Mouse (Mus musculus) kidney, embryonic 16.5 days (tissue): Measurements from ENCODE around the gene Adrm1. TPM values are rescaled to one million over a fixed set of nuclear protein-coding genes. Genes with fewer than 3 reads are reported as not detected.
"Not testable (repeated sequence)": the region's sequence is repeated elsewhere in the genome, so short reads cannot be mapped to it uniquely, and the experiment has no call there.

Experiments used
- ATAC-seq: fragments of 200-750 bp; cut with Nextera tagmentation; 2 replicates; pipeline ENCODE4 v1.8.0; 2017; ENCODE audit warnings: moderate TSS enrichment; ENCODE audit not compliant: low FRiP score, low TSS enrichment
- H3K27ac ChIP-seq: fragments of 300-500 bp; sonication (generic); 2 replicates; pipeline ENCODE4 v1.5.1; 2014; ENCODE audit warnings: low read length
- H3K27me3 ChIP-seq: fragments of 300-500 bp; sonication (generic); 2 replicates; pipeline ENCODE4 v1.6.1; 2014; ENCODE audit warnings: low read length, control low read depth, mixed read lengths; ENCODE audit not compliant: insufficient read depth
- H3K36me3 ChIP-seq: fragments of 300-500 bp; sonication (generic); 2 replicates; pipeline ENCODE4 v1.6.1; 2014; ENCODE audit warnings: low read length, control low read depth, mixed read lengths; ENCODE audit not compliant: insufficient read depth
- H3K4me1 ChIP-seq: fragments of 300-500 bp; sonication (generic); 2 replicates; pipeline ENCODE4 v1.6.1; 2014; ENCODE audit warnings: low read length, control low read depth, mixed read lengths; ENCODE audit not compliant: insufficient read depth
- H3K4me2 ChIP-seq: fragments of 300-500 bp; sonication (generic); replicated peaks from 2 replicates; pipeline ENCODE4 v1.6.1; 2014; ENCODE audit warnings: low read depth, low read length
- H3K4me3 ChIP-seq: fragments of 300-500 bp; sonication (generic); 2 replicates; pipeline ENCODE4 v1.5.1; 2014; ENCODE audit warnings: mild to moderate bottlenecking, low read length
- H3K9ac ChIP-seq: fragments of 300-500 bp; sonication (generic); replicated peaks from 2 replicates; pipeline ENCODE4 v1.6.1; 2014; ENCODE audit warnings: low read length
- H3K9me3 ChIP-seq: fragments of 300-500 bp; sonication (generic); 2 replicates; pipeline ENCODE4 v1.6.1; 2016; ENCODE audit warnings: low read length, control low read depth
- WGBS: fragments of 180-500 bp; shearing (Covaris S2); extraction: QIAGEN DNeasy Blood & Tissue Kit; methylation state at CpG from one replicate; pipeline ENCODE4 v1.1.7; 2014; 5-methylcytosine and 5-hydroxymethylcytosine counted together
- polyA plus RNA-seq: library from polyadenylated mRNA; unstranded; fragments of >200 nt; fragmentation: Nextera tagmentation; extraction: Ambion mirVana; gene quantifications from 2 replicates; pipeline ENCODE4 v1.2.1, GENCODE M21; 2015

Adrm1 gene
- polyA plus RNA-seq, 1 experiment from 2014 or later = 208 TPM

DNA sequence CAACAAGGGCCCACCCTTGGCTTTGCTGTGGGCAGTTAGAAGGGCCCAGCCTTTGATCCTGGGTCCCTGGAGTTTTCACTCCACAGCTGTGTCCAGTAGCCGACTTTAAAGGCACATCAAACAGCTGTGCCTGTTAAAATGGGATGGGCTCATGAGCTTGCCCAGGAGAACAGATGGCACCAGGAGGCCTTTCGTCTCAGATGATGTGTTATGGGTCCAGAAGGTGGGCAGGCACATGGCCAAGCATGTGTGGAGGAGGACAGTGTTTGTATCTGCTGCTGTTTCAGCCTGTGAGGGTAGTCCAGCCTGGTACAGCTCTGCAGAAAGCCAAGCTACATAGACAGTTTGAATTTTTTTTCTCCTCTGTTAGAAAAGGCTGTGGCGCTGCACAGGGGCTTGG, 16.5 kb upstream of the Adrm1 start:
- no peaks in the 10 kb centered on the region for H3K27me3 ChIP-seq
- H3K9ac ChIP-seq = no peak overlapping the region
- no peak overlapping the region for H3K4me3 ChIP-seq
- H3K4me2 ChIP-seq = no peak overlapping the region
- H3K4me1 ChIP-seq = no peaks in the 10 kb centered on the region
- ATAC-seq = no peak
- H3K27ac ChIP-seq = no peak overlapping the region
- H3K36me3 ChIP-seq = peaks cover 64% of the 10 kb centered on the region
- 44% methylated on average over 3 of the region's 3 CpGs for WGBS
- H3K9me3 ChIP-seq = no peaks in the 10 kb centered on the region

DNA sequence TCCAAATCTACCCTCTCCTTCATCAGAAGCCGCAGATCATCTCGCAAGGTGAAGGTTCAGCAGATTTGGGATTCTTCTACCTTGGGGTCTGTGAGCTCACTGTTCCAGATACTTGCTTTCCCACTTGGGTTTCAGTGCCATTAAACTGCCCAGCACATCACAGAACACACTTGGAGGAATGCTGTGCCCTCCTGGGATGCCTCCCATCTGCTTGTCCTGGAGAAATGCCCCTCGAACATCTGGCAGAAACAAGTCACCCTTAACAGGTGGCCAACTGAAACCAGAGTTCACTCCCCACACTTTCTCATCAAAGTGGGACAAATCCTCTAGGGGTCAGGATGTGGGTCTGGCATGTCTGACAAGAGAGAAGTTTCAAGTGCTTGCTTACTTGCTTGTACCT, 12.7 kb upstream of the Adrm1 start:
- peaks cover 51% of the 10 kb centered on the region for H3K36me3 ChIP-seq
- 68% methylated on average over 3 of the region's 3 CpGs for WGBS
- ATAC-seq = peak; percentile 74; the same call in 1 of the 2 replicates
- H3K27me3 ChIP-seq = no peaks in the 10 kb centered on the region
- H3K4me3 ChIP-seq = no peak overlapping the region
- no peak overlapping the region for H3K4me2 ChIP-seq
- no peaks in the 10 kb centered on the region for H3K9me3 ChIP-seq
- no peak overlapping the region for H3K9ac ChIP-seq
- no peak overlapping the region for H3K27ac ChIP-seq
- no peaks in the 10 kb centered on the region for H3K4me1 ChIP-seq

GRCm38 (mm10) chr2:180165855-180166254, 5.4 kb upstream of the Adrm1 start:
- 80% methylated on average over 2 of the region's 2 CpGs for WGBS
- no peak for ATAC-seq
- no peak overlapping the region for H3K9ac ChIP-seq

DNA sequence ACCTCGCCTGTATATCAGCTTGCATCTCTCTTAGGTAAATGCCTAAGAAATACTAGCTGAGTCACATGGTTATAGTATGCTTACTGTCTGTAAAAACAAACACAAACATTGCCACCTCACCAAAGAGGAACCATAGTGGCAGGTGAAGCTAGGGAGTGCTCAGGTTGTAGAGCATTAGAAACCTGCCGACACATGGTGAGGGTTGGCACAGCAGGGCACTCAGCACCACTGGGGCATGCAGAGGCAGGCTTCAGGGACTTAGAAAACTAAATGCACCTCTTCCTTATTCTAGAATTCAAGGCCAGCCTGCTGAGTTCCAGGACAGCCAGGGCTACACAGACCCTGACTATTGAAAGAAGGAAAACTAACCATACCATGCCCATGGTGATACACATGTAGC, 4.4 kb upstream of the Adrm1 start:
- H3K4me1 ChIP-seq = peaks cover 5% of the 10 kb centered on the region; the same call in 1 of the 2 replicates
- WGBS = 86% methylated on average over 2 of the region's 2 CpGs
- no peak for ATAC-seq
- no peaks in the 10 kb centered on the region for H3K9me3 ChIP-seq
- H3K27me3 ChIP-seq = no peaks in the 10 kb centered on the region
- H3K9ac ChIP-seq = no peak overlapping the region
- H3K4me2 ChIP-seq = no peak overlapping the region
- no peak overlapping the region for H3K4me3 ChIP-seq
- H3K36me3 ChIP-seq = peaks cover 14% of the 10 kb centered on the region
- H3K27ac ChIP-seq = no peak overlapping the region

More at GRCm38 (mm10) chr2:180165855-180166254, 5.4 kb upstream of the Adrm1 start:
- Histone ChIP-seq H3K36me3 (peaks cover 18% of the 10 kb centered on the region), H3K4me2 (no peak overlapping the region), H3K27me3 (no peaks in the 10 kb centered on the region), H3K4me1 (peaks cover 2% of the 10 kb centered on the region; the same call in 1 of the 2 replicates), H3K9me3 (no peaks in the 10 kb centered on the region), H3K27ac (no peak overlapping the region), H3K4me3 (no peak overlapping the region)

GRCm38 (mm10) chr2:180170151-180170805, 1.0 kb upstream of the Adrm1 start:
- Histone ChIP-seq H3K4me3 (no peak overlapping the region; the same call in 1 of the 2 replicates), H3K4me1 (peaks cover 20% of the 10 kb centered on the region)

DNA sequence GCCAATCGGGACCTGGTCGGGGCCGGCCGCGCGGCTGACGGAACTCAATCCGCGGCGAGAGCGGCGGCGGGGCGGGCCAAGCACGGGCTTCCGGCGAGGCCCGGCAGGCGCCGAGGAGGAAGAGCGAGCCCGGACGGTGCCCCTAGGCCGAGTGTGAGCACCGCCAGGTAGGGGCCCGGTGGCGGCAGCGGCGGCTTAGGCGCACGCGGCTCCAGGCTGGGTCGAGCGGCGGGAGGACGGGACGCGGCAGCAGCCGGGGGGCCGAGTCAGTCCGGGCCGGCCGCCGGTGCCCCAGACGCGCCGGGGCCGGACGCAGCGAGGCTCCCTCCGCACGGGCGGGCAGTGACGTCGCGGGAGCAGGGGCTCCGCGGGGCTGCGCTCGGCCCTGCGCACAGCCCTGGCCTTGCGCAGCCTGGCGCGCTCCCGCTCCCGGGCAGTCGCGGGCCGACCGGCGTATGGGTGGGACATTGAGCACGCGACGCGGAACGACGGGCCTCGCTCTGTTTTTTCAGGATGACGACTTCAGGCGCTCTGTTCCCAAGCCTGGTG, 311 bp downstream of the Adrm1 start:
- H3K27me3 ChIP-seq = no peaks in the 10 kb centered on the region
- peak; percentile 70 for ATAC-seq
- H3K4me2 ChIP-seq = peak overlapping the region; percentile 99
- peak overlapping the region; percentile 61 for H3K27ac ChIP-seq
- H3K4me1 ChIP-seq = peaks cover 20% of the 10 kb centered on the region
- H3K4me3 ChIP-seq = peak overlapping the region; percentile 78
- H3K36me3 ChIP-seq = peaks cover 32% of the 10 kb centered on the region
- no peaks in the 10 kb centered on the region for H3K9me3 ChIP-seq
- peak overlapping the region; percentile 82 for H3K9ac ChIP-seq
- WGBS = under 1% methylated on average over 61 of the region's 80 CpGs

More at GRCm38 (mm10) chr2:180170151-180170805, 1.0 kb upstream of the Adrm1 start:
- H3K27me3 ChIP-seq = no peaks in the 10 kb centered on the region
- H3K9me3 ChIP-seq = no peaks in the 10 kb centered on the region
- WGBS = 90% methylated on average over 11 of the region's 11 CpGs
- H3K27ac ChIP-seq = no peak overlapping the region
- peaks cover 21% of the 10 kb centered on the region for H3K36me3 ChIP-seq
- peak overlapping the region; percentile 60; the same call in 1 of the 2 replicates for H3K9ac ChIP-seq
- H3K4me2 ChIP-seq = no peak overlapping the region; the same call in 1 of the 2 replicates
- ATAC-seq = no peak

DNA sequence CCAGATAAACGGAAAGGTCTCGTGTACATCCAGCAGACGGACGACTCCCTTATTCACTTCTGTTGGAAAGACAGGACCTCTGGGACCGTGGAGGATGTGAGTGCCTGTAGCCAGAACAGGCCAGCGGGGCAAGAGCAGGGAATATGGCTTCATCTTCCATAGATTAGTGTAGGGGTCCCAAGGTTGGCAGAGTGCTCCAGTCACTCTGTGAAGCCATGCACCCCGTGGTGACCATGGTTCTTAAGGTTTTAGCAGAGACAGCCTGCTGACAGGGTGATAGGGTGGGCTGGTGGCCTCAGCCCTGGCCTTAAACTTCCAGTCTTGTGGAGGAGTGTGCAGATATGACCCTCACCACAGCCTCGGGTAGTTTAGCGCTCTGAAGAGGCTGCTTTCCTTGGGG, 867 bp downstream of the Adrm1 start:
- Histone ChIP-seq H3K27ac (peak overlapping the region; percentile 31; the same call in 1 of the 2 replicates), H3K9ac (peak overlapping the region; percentile 82), H3K4me3 (peak overlapping the region; percentile 78), H3K27me3 (no peaks in the 10 kb centered on the region), H3K4me1 (peaks cover 20% of the 10 kb centered on the region), H3K4me2 (peak overlapping the region; percentile 99), H3K36me3 (peaks cover 37% of the 10 kb centered on the region), H3K9me3 (no peaks in the 10 kb centered on the region)
- WGBS = 7% methylated on average over 7 of the region's 9 CpGs
- no peak for ATAC-seq

DNA sequence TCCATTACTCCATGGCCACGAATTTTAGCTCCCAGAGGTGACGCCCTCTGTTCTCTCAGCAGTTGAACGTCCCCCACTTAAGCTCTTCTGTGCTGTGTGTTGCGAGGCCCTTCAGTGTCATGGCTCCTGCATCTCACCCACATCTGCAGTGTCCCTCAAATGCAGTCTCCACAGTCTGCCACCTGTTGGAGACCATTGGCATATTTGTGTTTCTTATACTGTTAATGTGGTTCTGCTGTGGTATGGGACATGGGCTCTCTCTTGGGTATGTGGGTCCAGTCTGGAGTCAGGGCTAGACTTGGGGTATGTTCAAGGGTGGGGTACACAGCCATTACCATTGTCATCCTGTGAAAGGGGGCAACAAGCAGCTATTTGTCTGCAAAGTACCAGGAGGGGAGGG, 1.9 kb downstream of the Adrm1 start:
- Histone ChIP-seq H3K27ac (no peak overlapping the region), H3K4me2 (peak overlapping the region; percentile 99), H3K36me3 (peaks cover 45% of the 10 kb centered on the region), H3K27me3 (no peaks in the 10 kb centered on the region), H3K9ac (0 out of 2 replicates have a peak overlapping the region, but pooled peaks have one; percentile 36), H3K4me3 (peak overlapping the region; percentile 78), H3K4me1 (peaks cover 20% of the 10 kb centered on the region), H3K9me3 (no peaks in the 10 kb centered on the region)
- WGBS = 71% methylated on average over 4 of the region's 4 CpGs
- no peak for ATAC-seq

GRCm38 (mm10) chr2:180173711-180174110, 2.4 kb downstream of the Adrm1 start:
- peaks cover 50% of the 10 kb centered on the region for H3K36me3 ChIP-seq
- not testable (repeated sequence) for H3K9me3 ChIP-seq, H3K27ac ChIP-seq, H3K27me3 ChIP-seq, H3K4me3 ChIP-seq, H3K4me2 ChIP-seq, ATAC-seq
- WGBS = 75% methylated on average over 8 of the region's 8 CpGs
- H3K4me1 ChIP-seq = peaks cover 20% of the 10 kb centered on the region
- 0 out of 2 replicates have a peak overlapping the region, but pooled peaks have one; percentile 36 for H3K9ac ChIP-seq

DNA sequence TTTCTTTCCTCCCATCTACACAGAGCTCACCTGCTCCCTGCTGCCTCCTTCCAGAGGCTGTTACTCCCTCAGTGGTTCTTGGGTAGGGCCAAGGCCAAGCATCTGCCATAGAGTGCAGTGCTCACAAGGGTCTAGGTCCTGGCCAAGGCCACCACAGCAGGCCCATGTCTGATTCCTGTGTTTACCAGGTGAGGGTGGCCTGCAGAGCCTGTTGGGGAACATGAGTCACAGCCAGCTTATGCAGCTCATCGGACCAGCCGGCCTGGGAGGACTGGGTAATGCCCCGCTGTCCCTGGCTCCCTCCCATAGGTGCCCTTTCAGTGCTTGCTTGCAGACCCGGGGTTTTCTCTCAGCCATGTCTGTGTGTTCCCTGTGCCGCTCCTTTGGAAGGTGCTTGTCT, 2.8 kb downstream of the Adrm1 start:
- no peak overlapping the region for H3K4me2 ChIP-seq
- H3K36me3 ChIP-seq = peaks cover 51% of the 10 kb centered on the region
- H3K4me3 ChIP-seq = no peak overlapping the region
- H3K27me3 ChIP-seq = no peaks in the 10 kb centered on the region
- no peaks in the 10 kb centered on the region for H3K9me3 ChIP-seq
- no peak for ATAC-seq
- peaks cover 20% of the 10 kb centered on the region for H3K4me1 ChIP-seq
- WGBS = 94% methylated on average over 5 of the region's 5 CpGs
- H3K9ac ChIP-seq = no peak overlapping the region
- H3K27ac ChIP-seq = no peak overlapping the region
